Mouse (Mus musculus) embryonic facial prominence, embryonic 11.5 days (tissue): ENCODE results near the gene Lefty2. TPM values are rescaled to one million over a fixed set of nuclear protein-coding genes. Genes with fewer than 3 reads are reported as not detected.
"Not testable (repeated sequence)": the region's sequence is repeated elsewhere in the genome, so short reads cannot be mapped to it uniquely, and the experiment has no call there.

ENCODE experiments used
- ATAC-seq: fragments of 200-750 bp; cut with Nextera tagmentation; replicated peaks from 2 replicates; pipeline ENCODE4 v1.8.0; 2017; ENCODE audit warnings: low read depth; ENCODE audit not compliant: insufficient number of reproducible peaks, low FRiP score, low TSS enrichment
- DNase-seq: peaks from one replicate; pipeline ENCODE4 v3.0.0-alpha.2; 2015; ENCODE audit warnings: low spot score
- H3K27ac ChIP-seq: fragments of 300-500 bp; sonication (generic); replicated peaks from 2 replicates; pipeline ENCODE4 v1.5.1; 2014; ENCODE audit warnings: mild to moderate bottlenecking, low read depth, low read length, control low read depth
- H3K27me3 ChIP-seq: fragments of 300-500 bp; sonication (generic); 2 replicates; pipeline ENCODE4 v1.6.1; 2014; ENCODE audit warnings: mild to moderate bottlenecking, low read length, moderate library complexity, mixed read lengths; ENCODE audit not compliant: control insufficient read depth, insufficient read depth
- H3K36me3 ChIP-seq: fragments of 300-500 bp; sonication (generic); replicated peaks from 2 replicates; pipeline ENCODE4 v1.6.1; 2014; ENCODE audit warnings: low read depth, mild to moderate bottlenecking, low read length, moderate library complexity, mixed read lengths; ENCODE audit not compliant: control insufficient read depth, insufficient read depth
- H3K4me1 ChIP-seq: fragments of 300-500 bp; sonication (generic); 2 replicates; pipeline ENCODE4 v1.6.1; 2014; ENCODE audit warnings: low read length, mixed read lengths; ENCODE audit not compliant: control insufficient read depth, insufficient read depth
- H3K4me2 ChIP-seq: fragments of 300-500 bp; sonication (generic); 2 replicates; pipeline ENCODE4 v1.6.1; 2014; ENCODE audit warnings: low read depth, mild to moderate bottlenecking, control low read depth, low read length, moderate library complexity
- H3K4me3 ChIP-seq: fragments of 300-500 bp; sonication (generic); 2 replicates; pipeline ENCODE4 v1.5.1; 2014; ENCODE audit warnings: low read depth, low read length, control low read depth
- H3K9ac ChIP-seq: fragments of 300-500 bp; sonication (generic); replicated peaks from 2 replicates; pipeline ENCODE4 v1.6.1; 2014; ENCODE audit warnings: mild to moderate bottlenecking, control low read depth, low read length
- H3K9me3 ChIP-seq: fragments of 300-500 bp; sonication (generic); replicated peaks from 2 replicates; pipeline ENCODE4 v1.6.1; 2016; ENCODE audit warnings: mild to moderate bottlenecking, low read length, inconsistent platforms, mixed read lengths; ENCODE audit not compliant: control insufficient read depth
- WGBS: fragments of 180-500 bp; shearing (Covaris S2); extraction: QIAGEN DNeasy Blood & Tissue Kit; methylation state at CpG from one replicate; pipeline ENCODE4 v1.1.7; 2014; 5-methylcytosine and 5-hydroxymethylcytosine counted together
- polyA plus RNA-seq: library from polyadenylated mRNA; unstranded; fragments of >200 nt; fragmentation: Nextera tagmentation; extraction: Ambion mirVana; gene quantifications from 2 replicates; pipeline ENCODE4 v1.2.1, GENCODE M21; 2014

Gene Lefty2
- polyA plus RNA-seq, 1 experiment from 2014 or later: not detected

DNA sequence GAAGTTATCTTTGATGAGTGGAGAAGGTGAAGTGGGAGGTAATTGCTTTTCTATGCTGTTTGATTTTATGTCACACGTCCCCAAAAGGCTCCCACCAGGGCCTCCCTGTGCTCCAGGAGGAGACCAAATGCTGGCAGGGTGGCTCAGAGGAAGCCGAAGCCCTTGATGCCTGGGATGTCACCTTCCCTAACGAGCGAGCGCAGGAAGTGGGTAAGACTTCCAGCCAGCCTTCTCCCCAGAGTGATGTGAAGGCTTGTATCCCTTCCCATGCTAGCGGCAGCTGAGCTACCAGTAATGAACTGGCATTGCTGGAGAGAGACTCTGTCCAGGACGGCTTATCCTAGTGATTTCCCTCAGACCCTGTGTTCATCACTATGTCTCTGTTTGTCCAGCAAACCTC, 9.2 kb upstream of the Lefty2 start:
- Histone ChIP-seq H3K36me3 (no peaks in the 10 kb centered on the region), H3K27me3 (no peaks in the 10 kb centered on the region), H3K27ac (no peak overlapping the region), H3K4me1 (no peaks in the 10 kb centered on the region; the same call in 1 of the 2 replicates), H3K9ac (no peak overlapping the region), H3K4me2 (no peak overlapping the region), H3K9me3 (no peaks in the 10 kb centered on the region), H3K4me3 (no peak overlapping the region)
- DNase-seq: no peak
- no peak for ATAC-seq
- 36% methylated on average over 7 of the region's 7 CpGs for WGBS

DNA sequence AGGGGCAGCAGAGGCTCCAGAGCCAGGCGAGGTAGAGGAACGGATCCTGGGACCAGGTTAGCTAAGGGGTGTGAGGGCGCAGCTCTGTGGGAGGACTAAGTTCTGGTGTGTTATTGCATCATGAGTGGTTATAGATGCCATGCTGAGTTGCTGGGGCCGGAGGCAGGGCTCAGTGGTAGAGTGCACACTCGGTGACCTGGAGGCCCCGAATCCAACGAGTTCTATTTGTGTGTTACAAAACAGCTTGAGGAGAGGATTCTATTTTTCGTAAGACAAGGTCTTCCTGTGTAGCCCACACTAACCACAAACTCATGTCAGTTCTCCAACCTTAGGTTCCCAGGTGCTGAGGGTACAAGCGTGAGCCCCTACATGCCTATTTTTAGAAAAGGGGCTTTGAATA, 8.4 kb upstream of the Lefty2 start:
- no peaks in the 10 kb centered on the region; the same call in 1 of the 2 replicates for H3K4me1 ChIP-seq
- no peak for ATAC-seq
- WGBS: 76% methylated on average over 9 of the region's 9 CpGs

DNA sequence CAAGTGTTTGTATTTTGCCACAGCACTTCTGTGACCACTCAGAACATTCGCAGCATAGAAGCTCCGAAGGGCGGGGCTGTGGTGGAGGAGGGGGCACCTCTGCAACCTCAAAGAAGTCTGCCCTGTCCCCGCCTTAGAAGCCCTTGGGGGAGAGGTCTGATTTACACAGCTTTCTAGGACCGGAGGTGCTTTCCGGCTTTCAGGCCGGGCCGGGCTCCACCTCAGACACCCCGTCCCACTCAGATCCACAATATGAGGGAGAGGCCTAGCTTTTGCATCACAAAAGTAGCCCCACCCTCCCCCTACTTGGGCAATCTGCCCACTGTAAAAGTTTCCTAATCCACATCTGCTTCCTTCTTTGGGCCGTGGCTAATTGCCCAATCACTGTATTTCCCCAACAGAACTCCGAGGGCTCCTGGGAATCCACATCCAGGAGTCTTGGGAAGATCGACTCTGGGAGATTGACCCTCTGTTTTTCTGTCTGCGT, 4.3 kb upstream of the Lefty2 start:
- H3K4me2 ChIP-seq: peak overlapping the region; percentile 10
- DNase-seq: peak; percentile 61
- no peaks in the 10 kb centered on the region for H3K9me3 ChIP-seq
- H3K4me3 ChIP-seq: no peak overlapping the region
- WGBS: 2% methylated on average over 13 of the region's 13 CpGs
- peaks cover 2% of the 10 kb centered on the region for H3K4me1 ChIP-seq
- peak; percentile 55; the same call in 1 of the 2 replicates for ATAC-seq
- H3K27me3 ChIP-seq: peaks cover 6% of the 10 kb centered on the region; the same call in 1 of the 2 replicates
- no peaks in the 10 kb centered on the region for H3K36me3 ChIP-seq
- H3K27ac ChIP-seq: no peak overlapping the region
- peak overlapping the region; percentile 22 for H3K9ac ChIP-seq

More for the DNA sequence above, 8.4 kb upstream of the Lefty2 start:
- Histone ChIP-seq H3K9me3 (no peaks in the 10 kb centered on the region), H3K27me3 (no peaks in the 10 kb centered on the region), H3K4me3 (no peak overlapping the region), H3K27ac (no peak overlapping the region), H3K36me3 (no peaks in the 10 kb centered on the region), H3K4me2 (no peak overlapping the region), H3K9ac (no peak overlapping the region)
- no peak for DNase-seq

DNA sequence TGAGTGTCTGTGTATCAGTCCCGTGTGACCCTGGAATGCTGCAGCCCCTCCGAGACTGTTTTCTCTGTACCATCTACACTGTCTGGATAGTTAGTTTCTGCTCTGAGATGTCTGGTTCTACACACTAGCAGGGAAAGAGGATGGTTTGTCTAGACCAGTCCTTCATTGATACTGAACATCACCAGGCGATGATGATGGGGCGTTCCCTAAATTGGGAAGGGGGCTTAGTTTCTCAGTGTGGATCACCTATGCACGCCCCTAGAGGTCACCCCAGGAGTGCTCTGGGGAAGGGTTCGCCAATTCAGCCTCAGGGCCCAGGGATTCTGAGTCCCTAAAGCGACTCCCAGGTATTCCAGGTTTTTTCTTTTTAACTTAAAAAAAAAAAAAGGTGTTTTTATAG, 3.7 kb upstream of the Lefty2 start:
- Histone ChIP-seq H3K4me2 (no peak overlapping the region), H3K9me3 (no peaks in the 10 kb centered on the region), H3K4me3 (no peak overlapping the region), H3K27me3 (peaks cover 7% of the 10 kb centered on the region), H3K36me3 (no peaks in the 10 kb centered on the region), H3K4me1 (peaks cover 2% of the 10 kb centered on the region), H3K9ac (peak overlapping the region; percentile 22; the same call in 1 of the 2 replicates), H3K27ac (no peak overlapping the region)
- ATAC-seq (no peak), DNase-seq (no peak)
- WGBS: 23% methylated on average over 7 of the region's 7 CpGs

DNA sequence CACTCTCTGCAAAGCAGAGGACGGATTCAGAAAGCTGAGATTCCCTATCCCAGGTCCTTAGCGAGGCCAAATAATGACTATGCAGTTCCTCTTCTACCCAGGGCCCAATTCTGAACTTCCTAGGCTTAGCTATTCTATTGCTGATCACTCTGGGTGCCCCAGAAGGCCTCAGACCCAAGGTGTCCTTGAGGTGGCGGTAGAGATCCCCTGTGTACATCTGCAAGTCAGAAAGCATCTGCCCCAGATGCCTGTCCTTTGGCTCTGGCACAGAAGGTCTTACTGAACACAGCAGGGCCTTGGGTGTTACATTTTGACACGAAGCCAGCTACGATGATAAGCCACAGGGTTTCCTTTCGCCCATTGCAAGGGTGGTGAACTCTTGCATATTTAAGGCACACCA, 3.1 kb upstream of the Lefty2 start:
- no peak overlapping the region for H3K27ac ChIP-seq
- peaks cover 2% of the 10 kb centered on the region for H3K4me1 ChIP-seq
- peaks cover 10% of the 10 kb centered on the region for H3K27me3 ChIP-seq
- H3K9ac ChIP-seq: no peak overlapping the region
- DNase-seq (no peak), ATAC-seq (no peak)
- H3K9me3 ChIP-seq: no peaks in the 10 kb centered on the region
- H3K36me3 ChIP-seq: no peaks in the 10 kb centered on the region
- no peak overlapping the region for H3K4me3 ChIP-seq
- 43% methylated on average over 6 of the region's 6 CpGs for WGBS
- no peak overlapping the region for H3K4me2 ChIP-seq

DNA sequence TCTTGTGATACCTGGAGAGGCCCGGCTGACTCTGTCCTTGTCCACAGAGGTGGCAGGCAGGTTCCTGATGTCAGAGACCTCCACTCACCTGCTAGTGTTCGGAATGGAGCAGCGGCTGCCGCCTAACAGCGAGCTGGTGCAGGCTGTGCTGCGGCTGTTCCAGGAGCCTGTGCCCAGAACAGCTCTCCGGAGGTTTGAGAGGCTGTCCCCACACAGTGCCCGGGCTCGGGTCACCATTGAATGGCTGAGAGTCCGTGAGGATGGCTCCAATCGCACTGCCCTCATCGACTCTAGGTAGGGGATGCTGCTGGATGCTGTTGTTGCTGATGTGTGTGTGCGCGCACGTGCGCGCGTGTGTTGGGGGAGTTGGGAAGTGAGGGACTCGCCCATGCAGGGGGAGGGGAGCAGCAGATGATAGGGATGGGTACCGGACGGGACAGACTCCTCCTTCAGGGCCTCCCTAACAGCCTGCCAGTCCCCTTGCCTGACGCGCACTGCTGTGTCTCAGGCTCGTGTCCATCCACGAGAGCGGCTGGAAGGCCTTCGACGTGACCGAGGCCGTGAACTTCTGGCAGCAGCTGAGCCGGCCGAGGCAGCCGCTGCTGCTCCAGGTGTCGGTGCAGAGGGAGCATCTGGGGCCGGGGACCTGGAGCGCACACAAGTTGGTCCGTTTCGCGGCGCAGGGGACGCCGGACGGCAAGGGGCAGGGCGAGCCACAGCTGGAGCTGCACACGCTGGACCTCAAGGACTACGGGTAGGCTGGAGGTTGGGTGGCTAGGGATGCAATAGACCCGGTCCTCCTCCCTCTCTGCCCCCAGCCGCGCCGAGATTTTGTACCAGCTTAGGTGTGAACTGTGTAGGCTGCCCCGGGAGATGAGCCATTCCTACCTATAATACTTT, 1.4 kb downstream of the Lefty2 start:
- H3K36me3 ChIP-seq, H3K27ac ChIP-seq, H3K9ac ChIP-seq, H3K4me3 ChIP-seq, H3K9me3 ChIP-seq, DNase-seq, H3K4me1 ChIP-seq: not testable (repeated sequence)
- Histone ChIP-seq H3K27me3 (peaks cover 10% of the 10 kb centered on the region), H3K4me2 (peak overlapping the region; percentile 13; the same call in 1 of the 2 replicates)
- peak; percentile 57; the same call in 1 of the 2 replicates for ATAC-seq
- 4% methylated on average over 42 of the region's 51 CpGs for whole genome bisulfite sequencing

DNA sequence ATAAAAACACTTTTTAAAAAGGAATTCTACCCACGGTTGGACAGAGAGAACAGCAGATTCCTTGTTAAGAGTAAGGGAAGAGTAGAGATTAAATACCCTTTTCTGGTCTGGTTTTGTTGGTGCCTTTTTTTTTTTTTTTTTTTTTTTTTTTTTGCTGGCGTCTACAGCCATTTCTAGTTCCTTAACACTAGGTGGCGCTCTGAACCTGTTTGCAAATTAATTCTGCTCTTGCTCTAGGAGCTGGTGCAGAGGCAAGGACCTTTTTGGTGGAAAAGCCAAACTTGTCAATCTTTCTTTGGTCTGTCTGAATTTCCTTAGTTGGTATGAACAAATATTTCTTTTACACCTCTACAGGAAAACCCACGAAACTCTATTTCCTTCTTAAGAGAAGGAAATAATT, 8.2 kb downstream of the Lefty2 start:
- DNase-seq: peak; percentile 82
- H3K9me3 ChIP-seq: no peaks in the 10 kb centered on the region
- no peak overlapping the region for H3K4me3 ChIP-seq
- H3K36me3 ChIP-seq: no peaks in the 10 kb centered on the region
- no peaks in the 10 kb centered on the region for H3K27me3 ChIP-seq
- peaks cover 4% of the 10 kb centered on the region; the same call in 1 of the 2 replicates for H3K4me1 ChIP-seq
- no peak overlapping the region for H3K9ac ChIP-seq
- no peak for ATAC-seq
- H3K4me2 ChIP-seq: no peak overlapping the region
- no peak overlapping the region for H3K27ac ChIP-seq
- whole genome bisulfite sequencing: 2% methylated on average over 4 of the region's 4 CpGs

DNA sequence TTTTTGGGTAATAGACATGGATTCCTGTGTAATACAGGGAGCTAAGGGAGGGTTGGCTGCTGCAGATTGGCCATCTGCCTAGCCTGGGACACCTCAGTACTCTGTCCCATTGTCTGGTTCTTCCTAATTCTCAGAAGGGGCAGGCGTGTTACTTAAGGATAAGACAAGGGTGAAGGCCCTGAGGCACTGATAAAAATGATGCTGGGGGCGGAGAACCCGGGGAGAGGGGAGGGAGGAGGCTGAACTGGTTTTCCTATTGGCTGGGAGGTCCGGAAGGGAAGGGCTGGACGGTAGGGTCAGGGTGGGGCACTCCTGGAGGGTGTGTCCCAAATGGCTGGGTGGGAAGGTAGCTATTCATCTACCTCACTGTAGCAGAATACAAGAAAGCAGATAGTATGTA, 10.0 kb downstream of the Lefty2 start:
- Histone ChIP-seq H3K4me3 (no peak overlapping the region), H3K36me3 (peaks cover 6% of the 10 kb centered on the region), H3K27me3 (no peaks in the 10 kb centered on the region), H3K9me3 (no peaks in the 10 kb centered on the region), H3K4me2 (no peak overlapping the region), H3K27ac (no peak overlapping the region), H3K4me1 (peaks cover 4% of the 10 kb centered on the region; the same call in 1 of the 2 replicates), H3K9ac (no peak overlapping the region)
- no peak for DNase-seq
- no peak for ATAC-seq
- WGBS: 32% methylated on average over 5 of the region's 5 CpGs
